Mouse (Mus musculus) CD4-positive helper T cell, adult 2 months (primary cell): ENCODE measurements at regions not wholly inside any gene's neighbourhood (a gene's known extent, or its start where the extent isn't known, plus 50 kb on each side); places are given as distances from the start of the nearest gene placed in this dataset.
A peak's percentile ranks its signal among the peaks of the same experiment; 100 is the strongest.

Source experiments
- DNase-seq: peaks from one replicate; pipeline ENCODE4 v3.0.0-alpha.2; 2012; ENCODE audit warnings: low read depth, missing footprints, low spot score

DNA sequence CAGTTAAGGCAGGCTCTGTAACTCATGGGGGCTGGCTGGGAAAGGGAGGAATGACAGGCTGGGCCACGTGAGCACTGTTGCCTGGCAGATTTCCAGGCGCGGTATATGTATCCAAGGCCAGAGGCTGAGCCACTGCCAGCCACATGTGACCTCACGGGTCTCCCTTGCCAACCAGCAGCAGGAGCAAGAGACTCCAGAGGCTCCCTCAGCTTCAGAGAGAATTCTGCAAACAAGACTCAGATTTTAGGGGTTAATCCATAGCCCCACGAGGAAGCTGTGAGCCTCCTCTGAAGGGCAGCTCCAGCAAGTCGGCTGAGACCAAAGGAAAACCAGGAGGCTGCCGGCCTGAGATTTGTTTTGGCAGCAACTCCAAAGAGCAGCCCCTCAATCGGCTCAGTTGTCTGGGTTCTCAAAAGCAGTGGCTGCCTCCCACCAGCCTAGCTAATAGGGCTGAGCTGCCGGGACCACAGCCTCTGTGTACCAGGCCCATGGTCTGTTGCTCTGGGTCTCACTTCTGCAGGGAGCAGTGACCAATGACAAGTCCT is 264.0 kb upstream of the Cadm1 start:
- no peak for DNase-seq

GRCm38 (mm10) chr9:47276303-47277005 is 253.5 kb upstream of the Cadm1 start:
- no peak for DNase-seq

- DNase-seq: no peak
These were observed 250.6 kb upstream of the Cadm1 start for GRCm38 (mm10) chr9:47279410-47279809.

GRCm38 (mm10) chr9:47280146-47280545 is 249.8 kb upstream of the Cadm1 start:
- DNase-seq: no peak

GRCm38 (mm10) chr9:47280598-47280997 is 249.4 kb upstream of the Cadm1 start:
- DNase-seq: no peak

GRCm38 (mm10) chr9:47283746-47284455 is 246.1 kb upstream of the Cadm1 start:
- DNase-seq: no peak

DNA sequence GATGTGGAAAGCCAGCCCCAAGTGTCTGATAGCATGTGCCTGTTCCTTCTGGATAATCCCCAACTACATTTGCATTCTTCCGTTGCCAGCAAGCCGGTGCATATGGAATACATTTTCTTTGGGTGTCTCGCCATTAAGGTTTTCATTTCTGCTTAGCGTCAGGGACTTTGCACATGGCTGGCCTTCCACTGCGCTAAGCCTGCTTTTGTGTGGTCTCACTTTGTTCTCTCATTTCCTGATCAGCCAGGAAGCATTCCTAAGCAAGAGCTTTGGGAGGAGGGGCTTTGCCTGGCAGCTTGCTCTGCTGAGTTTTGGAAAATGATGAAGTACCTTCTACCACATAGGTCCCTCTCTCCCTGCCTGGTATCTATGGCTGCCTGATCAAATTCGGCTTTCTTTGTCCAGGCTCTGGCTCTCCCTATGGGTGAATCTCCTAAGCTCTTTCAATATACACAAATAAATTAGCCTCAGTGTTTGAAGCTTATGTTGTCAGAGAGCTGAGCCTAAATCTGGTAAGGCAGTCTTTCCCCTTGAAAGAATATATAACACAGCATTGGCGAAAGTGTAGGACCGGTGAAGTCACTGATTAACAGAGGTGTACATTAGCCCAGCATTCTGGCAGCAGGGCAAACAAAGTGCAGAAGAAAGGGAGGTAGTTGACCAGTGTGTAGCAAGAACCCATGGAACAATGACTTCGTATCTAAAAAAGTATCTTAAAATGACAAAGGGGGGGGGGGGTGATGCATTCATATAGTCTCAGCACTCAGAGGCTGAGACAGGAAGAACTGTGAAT is 242.8 kb upstream of the Cadm1 start:
- no peak for DNase-seq

GRCm38 (mm10) chr9:47288587-47289199 is 241.3 kb upstream of the Cadm1 start:
- DNase-seq: no peak

DNA sequence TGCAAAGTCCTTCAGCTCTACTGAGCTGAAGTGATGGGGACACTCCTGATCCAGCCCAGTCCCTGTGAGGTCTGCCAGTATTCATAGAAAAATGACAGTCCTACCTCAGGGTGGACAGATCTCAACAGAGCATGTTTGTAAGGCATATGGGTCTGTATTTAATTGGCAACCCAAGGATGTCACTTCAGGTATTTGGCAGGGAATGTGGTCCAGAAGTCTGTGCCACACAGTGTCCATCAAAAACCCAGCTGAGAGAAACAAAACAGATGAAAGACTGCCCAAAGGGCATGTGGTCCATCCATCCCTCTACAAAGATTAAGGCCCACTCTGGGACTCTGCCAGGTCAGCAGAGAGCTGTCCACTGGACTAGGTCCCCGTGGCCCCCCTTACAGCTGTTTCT is 229.3 kb upstream of the Cadm1 start:
- no peak for DNase-seq

DNA sequence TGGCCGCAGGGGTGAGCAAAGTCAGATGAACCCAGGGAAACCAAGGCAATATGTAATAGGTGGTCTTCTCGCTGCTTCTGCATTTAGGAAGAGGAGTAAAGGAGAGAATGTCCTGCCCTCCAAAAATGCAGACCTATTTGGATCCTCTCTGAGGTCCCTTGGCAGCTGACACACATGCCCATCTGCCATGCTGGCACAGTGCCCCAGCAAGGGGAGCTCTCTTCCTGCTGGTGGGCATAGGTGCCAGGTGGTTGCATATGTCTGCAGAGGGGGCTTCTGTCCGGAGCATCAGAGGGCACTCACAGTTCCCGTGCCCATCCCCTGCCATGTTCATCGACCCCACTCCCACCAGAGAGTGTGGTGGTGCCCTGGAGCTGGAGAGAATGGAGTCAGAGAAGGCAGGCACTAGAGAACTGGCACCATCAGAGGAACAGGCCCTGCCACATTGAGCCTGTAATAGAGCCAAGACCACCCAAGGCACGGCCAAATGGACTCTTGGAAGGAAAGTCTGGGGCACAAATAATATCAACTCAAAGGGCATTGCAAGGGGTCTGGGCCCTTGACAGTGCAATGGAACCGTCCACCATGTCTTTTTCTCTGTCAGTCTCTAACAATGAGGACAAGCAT is 222.7 kb upstream of the Cadm1 start:
- no peak for DNase-seq

- DNase-seq: no peak
These were observed 222.0 kb upstream of the Cadm1 start for GRCm38 (mm10) chr9:47307752-47308500.

DNA sequence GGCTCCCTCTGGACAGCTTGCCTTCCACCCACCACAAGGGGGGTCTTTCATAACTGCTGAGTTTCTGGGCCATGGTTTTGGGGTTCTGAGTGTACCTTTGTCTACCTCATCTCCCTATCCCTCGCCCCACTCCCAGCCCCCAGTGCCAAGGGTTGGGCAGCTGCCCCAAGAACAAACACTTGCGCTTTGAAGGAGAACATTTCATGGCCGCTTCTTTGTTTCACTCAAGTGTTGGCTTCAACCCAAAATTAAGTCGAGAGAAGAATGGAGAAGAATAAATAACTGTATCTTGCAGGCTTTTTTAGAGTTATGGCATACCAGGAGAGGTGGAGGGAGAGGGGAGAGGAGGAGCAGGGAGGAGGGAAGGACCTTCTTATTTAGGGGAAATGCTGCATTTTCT is 216.5 kb upstream of the Cadm1 start:
- DNase-seq: no peak

GRCm38 (mm10) chr9:47314236-47314635 is 215.7 kb upstream of the Cadm1 start:
- DNase-seq: no peak

DNA sequence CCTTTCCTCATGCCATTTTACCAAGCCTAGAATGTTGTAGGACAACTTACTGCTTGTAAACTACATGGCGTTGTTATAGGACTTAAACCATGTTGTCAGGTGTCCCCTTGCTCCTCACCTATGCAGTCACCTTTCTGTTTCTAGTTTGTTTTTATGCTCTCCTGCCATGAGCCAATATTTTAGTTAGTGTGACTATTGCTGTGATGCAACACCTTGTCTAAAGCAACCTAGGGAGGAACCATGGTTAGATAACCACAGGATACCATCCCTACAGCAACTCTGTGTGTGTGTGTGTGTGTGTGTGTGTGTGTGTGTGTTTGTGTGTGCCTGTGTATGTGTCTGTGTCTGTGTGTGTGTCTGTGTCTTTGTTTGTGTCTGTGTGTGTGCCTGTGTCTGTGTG is 209.6 kb upstream of the Cadm1 start:
- DNase-seq: no peak

DNA sequence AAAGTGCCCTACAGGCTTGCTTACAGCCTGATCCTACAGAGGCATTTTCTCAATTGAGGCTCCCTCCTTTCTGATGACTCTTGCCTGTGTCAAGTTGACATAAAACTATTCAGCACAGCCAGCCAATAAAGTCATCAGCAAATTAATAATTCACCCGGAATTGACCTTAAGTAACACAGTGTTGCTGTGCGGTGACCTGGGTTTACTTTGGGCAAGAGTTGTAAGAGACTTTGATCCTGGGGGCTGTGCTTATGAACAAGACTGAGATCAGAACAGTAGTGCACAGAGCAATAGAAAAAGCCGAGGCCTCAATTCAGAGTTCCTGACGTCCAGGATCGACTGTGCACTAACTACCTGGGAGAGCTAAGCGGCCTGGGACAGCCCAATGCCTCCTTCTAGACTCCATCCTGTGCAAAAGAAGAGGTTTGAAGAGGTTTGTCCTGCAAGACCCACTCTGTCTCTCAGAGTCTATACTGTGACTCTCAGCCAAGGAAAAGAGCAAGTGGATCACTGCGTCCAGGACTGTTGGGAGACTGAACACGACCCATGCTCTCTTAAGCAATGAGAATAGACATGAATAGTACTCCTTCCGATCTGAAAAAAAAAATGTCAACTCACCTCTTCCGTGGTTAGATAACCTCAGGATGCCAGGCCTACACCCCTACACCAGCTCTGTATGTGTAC is 208.7 kb upstream of the Cadm1 start:
- DNase-seq: no peak

- no peak for DNase-seq
These were observed 207.7 kb upstream of the Cadm1 start for GRCm38 (mm10) chr9:47322293-47322692.

- DNase-seq: no peak
These were observed 206.9 kb upstream of the Cadm1 start for GRCm38 (mm10) chr9:47323051-47323450.

GRCm38 (mm10) chr9:47327575-47327974 is 202.4 kb upstream of the Cadm1 start:
- no peak for DNase-seq

DNA sequence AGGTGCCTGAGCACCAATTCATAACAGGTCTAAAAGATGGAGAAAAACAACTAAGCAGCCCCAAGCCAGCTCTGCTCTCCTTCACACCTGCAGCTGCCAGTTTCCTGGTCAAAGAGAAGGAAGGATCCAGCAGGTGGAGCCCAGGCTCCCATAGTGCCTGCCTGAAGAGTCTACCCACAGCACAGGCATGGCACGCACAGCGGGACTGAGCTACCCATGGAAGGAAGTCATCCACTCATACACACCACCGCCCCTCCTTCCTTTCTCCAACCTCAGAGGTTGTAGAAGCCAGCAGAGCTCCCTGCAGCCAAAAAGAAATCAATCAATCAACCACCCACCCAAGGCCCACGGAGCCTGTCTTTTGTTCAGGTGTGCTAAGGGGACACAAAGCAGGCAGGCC is 197.0 kb upstream of the Cadm1 start:
- DNase-seq: no peak

- peak; percentile 5 for DNase-seq
These were observed 191.8 kb upstream of the Cadm1 start for GRCm38 (mm10) chr9:47338221-47338620.
